Mouse (Mus musculus): ENCODE measurements around the gene Zfp292. TPM values are rescaled to one million over a fixed set of nuclear protein-coding genes. Genes with fewer than 3 reads are reported as not detected.
A peak's percentile ranks its signal among the peaks of the same experiment; 100 is the strongest.

The Zfp292 gene
- total and polyA plus RNA-seq, 3 experiments, result 1.7 to 15.7 (median 14.0) TPM

- Histone ChIP-seq H3K4me1 (ENCODE audit: control insufficient read depth, insufficient read depth, low read length) (peaks cover 4% of the 10 kb centered on the region; the same call in 1 of the 2 replicates), H3K36me3 (ENCODE audit: control insufficient read depth, insufficient read depth, low read length) (no peaks in the 10 kb centered on the region), H3K9ac (ENCODE audit: low read depth, low read length) (no peak overlapping the region), H3K27ac (no peak overlapping the region), H3K79me2 (replicated peaks; ENCODE audit: control insufficient read depth, insufficient read depth, low read length) (peaks cover 8% of the 10 kb centered on the region), H3K27me3 (ENCODE audit: control insufficient read depth, insufficient read depth, low read length) (no peaks in the 10 kb centered on the region), H3K4me3 (no peak overlapping the region)
- TF ChIP-seq CTCF (IDR thresholded peaks at IDR 0.05) (no peak), POLR2A (IDR thresholded peaks at IDR 0.05; ENCODE audit: insufficient read depth, low read depth, low read length) (no peak), EP300 (IDR thresholded peaks at IDR 0.05; ENCODE audit: insufficient read depth, low read depth, low read length) (no peak)
- intact Hi-C loops (cut with DNase I), result no loop called here
- WGBS, result 87% methylated on average over 6 of the region's 6 CpGs
- no peak for DNase-seq
Observed at GRCm38 (mm10) chr4:34847679-34848309, 35.0 kb downstream of the Zfp292 start.

- H3K4me3 ChIP-seq, result no peak overlapping the region
- H3K27ac ChIP-seq, result no peak overlapping the region
- H3K4me1 ChIP-seq (ENCODE audit: control insufficient read depth, insufficient read depth, low read length), result peaks cover 5% of the 10 kb centered on the region; the same call in 1 of the 2 replicates
- H3K27me3 ChIP-seq (ENCODE audit: control insufficient read depth, insufficient read depth, low read length), result no peaks in the 10 kb centered on the region
- no peak overlapping the region for H3K9ac ChIP-seq (ENCODE audit: low read depth, low read length)
- intact Hi-C loops (cut with DNase I), result no loop called here
- TF ChIP-seq EP300 (IDR thresholded peaks at IDR 0.05; ENCODE audit: insufficient read depth, low read depth, low read length) (no peak), POLR2A (IDR thresholded peaks at IDR 0.05; ENCODE audit: insufficient read depth, low read depth, low read length) (no peak), CTCF (IDR thresholded peaks at IDR 0.05) (no peak)
- no peak for DNase-seq
- H3K36me3 ChIP-seq (ENCODE audit: control insufficient read depth, insufficient read depth, low read length), result no peaks in the 10 kb centered on the region
- 91% methylated on average over 1 of the region's 1 CpGs for WGBS
- peaks cover 10% of the 10 kb centered on the region for H3K79me2 ChIP-seq (replicated peaks; ENCODE audit: control insufficient read depth, insufficient read depth, low read length)
Observed at GRCm38 (mm10) chr4:34843839-34844238, 38.9 kb downstream of the Zfp292 start.

- Histone ChIP-seq H3K27me3 (ENCODE audit: control insufficient read depth, insufficient read depth, low read length) (no peaks in the 10 kb centered on the region), H3K4me1 (ENCODE audit: control insufficient read depth, insufficient read depth, low read length) (peaks cover 5% of the 10 kb centered on the region; the same call in 1 of the 2 replicates), H3K36me3 (ENCODE audit: control insufficient read depth, insufficient read depth, low read length) (no peaks in the 10 kb centered on the region), H3K9ac (ENCODE audit: low read depth, low read length) (no peak overlapping the region), H3K79me2 (replicated peaks; ENCODE audit: control insufficient read depth, insufficient read depth, low read length) (peaks cover 10% of the 10 kb centered on the region), H3K27ac (no peak overlapping the region), H3K4me3 (no peak overlapping the region)
- DNase-seq, result no peak
- 76% methylated on average over 3 of the region's 3 CpGs for whole genome bisulfite sequencing
- TF ChIP-seq CTCF (IDR thresholded peaks at IDR 0.05) (no peak), POLR2A (IDR thresholded peaks at IDR 0.05; ENCODE audit: insufficient read depth, low read depth, low read length) (no peak)
- intact Hi-C loops (cut with DNase I), result no loop called here
Observed at GRCm38 (mm10) chr4:34842826-34843225, 39.9 kb downstream of the Zfp292 start.

GRCm38 (mm10) chr4:34831496-34831895, 51.3 kb downstream of the Zfp292 start:
- Histone ChIP-seq H3K79me2 (replicated peaks; ENCODE audit: control insufficient read depth, insufficient read depth, low read length) (no peaks in the 10 kb centered on the region), H3K9ac (ENCODE audit: low read depth, low read length) (no peak overlapping the region), H3K36me3 (ENCODE audit: control insufficient read depth, insufficient read depth, low read length) (no peaks in the 10 kb centered on the region; the same call in 1 of the 2 replicates), H3K4me1 (ENCODE audit: control insufficient read depth, insufficient read depth, low read length) (no peaks in the 10 kb centered on the region), H3K4me3 (no peak overlapping the region), H3K27me3 (ENCODE audit: control insufficient read depth, insufficient read depth, low read length) (no peaks in the 10 kb centered on the region), H3K27ac (no peak overlapping the region)
- 93% methylated on average over 4 of the region's 4 CpGs for WGBS
- intact Hi-C loops (cut with DNase I), result no loop called here
- DNase-seq, result no peak
- no peak for TF ChIP-seq EP300 (IDR thresholded peaks at IDR 0.05; ENCODE audit: insufficient read depth, low read depth, low read length)
- no peak for TF ChIP-seq CTCF (IDR thresholded peaks at IDR 0.05)
- no peak for TF ChIP-seq POLR2A (IDR thresholded peaks at IDR 0.05; ENCODE audit: insufficient read depth, low read depth, low read length)

- intact Hi-C loops (cut with DNase I), result no loop called here
- WGBS, result 89% methylated on average over 3 of the region's 3 CpGs
- Histone ChIP-seq H3K4me3 (no peak overlapping the region), H3K27ac (no peak overlapping the region), H3K36me3 (ENCODE audit: control insufficient read depth, insufficient read depth, low read length) (peaks cover 2% of the 10 kb centered on the region; the same call in 1 of the 2 replicates), H3K79me2 (replicated peaks; ENCODE audit: control insufficient read depth, insufficient read depth, low read length) (no peaks in the 10 kb centered on the region), H3K4me1 (ENCODE audit: control insufficient read depth, insufficient read depth, low read length) (no peaks in the 10 kb centered on the region), H3K27me3 (ENCODE audit: control insufficient read depth, insufficient read depth, low read length) (no peaks in the 10 kb centered on the region), H3K9ac (ENCODE audit: low read depth, low read length) (no peak overlapping the region)
- no peak for TF ChIP-seq CTCF (IDR thresholded peaks at IDR 0.05)
- no peak for TF ChIP-seq POLR2A (IDR thresholded peaks at IDR 0.05; ENCODE audit: insufficient read depth, low read depth, low read length)
- no peak for TF ChIP-seq EP300 (IDR thresholded peaks at IDR 0.05; ENCODE audit: insufficient read depth, low read depth, low read length)
- no peak for DNase-seq
Observed at GRCm38 (mm10) chr4:34829456-34829855, 53.3 kb downstream of the Zfp292 start.

- no peak for DNase-seq
- TF ChIP-seq CTCF (IDR thresholded peaks at IDR 0.05) (no peak), EP300 (IDR thresholded peaks at IDR 0.05; ENCODE audit: insufficient read depth, low read depth, low read length) (no peak), POLR2A (IDR thresholded peaks at IDR 0.05; ENCODE audit: insufficient read depth, low read depth, low read length) (no peak)
Observed at GRCm38 (mm10) chr4:34823901-34824300, 58.9 kb downstream of the Zfp292 start.

More at GRCm38 (mm10) chr4:34823901-34824300, 58.9 kb downstream of the Zfp292 start:
- H3K27me3 ChIP-seq (ENCODE audit: control insufficient read depth, insufficient read depth, low read length), result no peaks in the 10 kb centered on the region
- no peak overlapping the region for H3K4me3 ChIP-seq
- H3K27ac ChIP-seq, result peak overlapping the region; percentile 3
- H3K9ac ChIP-seq (ENCODE audit: low read depth, low read length), result no peak overlapping the region
- 83% methylated on average over 1 of the region's 1 CpGs for WGBS
- H3K79me2 ChIP-seq (replicated peaks; ENCODE audit: control insufficient read depth, insufficient read depth, low read length), result peaks cover 3% of the 10 kb centered on the region
- H3K4me1 ChIP-seq (ENCODE audit: control insufficient read depth, insufficient read depth, low read length), result peaks cover 2% of the 10 kb centered on the region; the same call in 1 of the 2 replicates
- intact Hi-C loops (cut with DNase I), result loop anchor here (5.0 kb wide), 1 partner anchor 58 kb away; the partner anchor contains the start of gene Zfp292
- peaks cover 2% of the 10 kb centered on the region; the same call in 1 of the 2 replicates for H3K36me3 ChIP-seq (ENCODE audit: control insufficient read depth, insufficient read depth, low read length)

Measured in heart, adult 2 months (tissue).